Mouse (Mus musculus) layer of hippocampus, postnatal 14 days (tissue): ENCODE measurements around the gene Pik3r6. TPM values are rescaled to one million over a fixed set of nuclear protein-coding genes. Genes with fewer than 3 reads are reported as not detected.
A peak's percentile ranks its signal among the peaks of the same experiment; 100 is the strongest.

Source experiments
- DNase-seq, 2 experiments: peaks; one replicate each; pipeline ENCODE4 v3.0.0; 2021 to 2022; ENCODE audit warnings: low spot score in 2 of 2, mixed read lengths in 1 of 2
- long read RNA-seq, 2 experiments: library from polyadenylated mRNA; stranded (forward); transcript quantifications; one replicate each; pipeline ENCODE4 v2.0.0; 2021
- total RNA-seq, 2 experiments: library from RNA; stranded (reverse); gene quantifications; 2 replicates each; pipeline ENCODE4 v1.2.3; 2021

Pik3r6 gene
- 1 to 10 TPM; 3.5 to 3.8 TPM for total RNA-seq
- long read RNA-seq, experiment 1, partial matches to known transcripts = 1 of 2 reads
- long read RNA-seq, experiment 1, other reads (novel, unspliced or antisense) = 0 of 2 reads
- long read RNA-seq, experiment 2, partial matches to known transcripts = 0 of 1 reads
- long read RNA-seq, experiment 2, other reads (novel, unspliced or antisense) = 0 of 1 reads

- DNase-seq = no peak
These were observed at the start of gene Pik3r6 for GRCm38 (mm10) chr11:68502902-68503629. Gene Pik3r6 (plus strand): TSS chr11:68503019.

- no peak for DNase-seq
These were observed 49.5 kb upstream of the Pik3r6 start for GRCm38 (mm10) chr11:68453301-68453700.

GRCm38 (mm10) chr11:68458086-68458485 is 44.7 kb upstream of the Pik3r6 start:
- DNase-seq = no peak

- DNase-seq = no peak
These were observed 43.8 kb upstream of the Pik3r6 start for GRCm38 (mm10) chr11:68459021-68459420.

GRCm38 (mm10) chr11:68459486-68459885 is 43.3 kb upstream of the Pik3r6 start:
- no peak for DNase-seq

- DNase-seq = no peak
These were observed 40.1 kb upstream of the Pik3r6 start for GRCm38 (mm10) chr11:68462716-68463115.

GRCm38 (mm10) chr11:68464260-68464659 is 38.6 kb upstream of the Pik3r6 start:
- DNase-seq = no peak

- no peak for DNase-seq
These were observed 37.7 kb upstream of the Pik3r6 start for GRCm38 (mm10) chr11:68465090-68465489.

- DNase-seq = no peak
These were observed 35.4 kb upstream of the Pik3r6 start for GRCm38 (mm10) chr11:68467441-68467840.

- no peak for DNase-seq
These were observed 34.7 kb upstream of the Pik3r6 start for GRCm38 (mm10) chr11:68467962-68468612.

GRCm38 (mm10) chr11:68468886-68469285 is 33.9 kb upstream of the Pik3r6 start:
- DNase-seq = no peak

- no peak for DNase-seq
These were observed 30.5 kb upstream of the Pik3r6 start for GRCm38 (mm10) chr11:68472162-68472849.

- no peak for DNase-seq
These were observed 28.2 kb upstream of the Pik3r6 start for GRCm38 (mm10) chr11:68474600-68474999.

GRCm38 (mm10) chr11:68475676-68476075 is 27.1 kb upstream of the Pik3r6 start:
- DNase-seq = no peak

- no peak for DNase-seq
These were observed 25.2 kb upstream of the Pik3r6 start for GRCm38 (mm10) chr11:68477661-68478060.

- DNase-seq = no peak
These were observed 24.2 kb upstream of the Pik3r6 start for GRCm38 (mm10) chr11:68478574-68478981.

GRCm38 (mm10) chr11:68480660-68481059 is 22.2 kb upstream of the Pik3r6 start:
- DNase-seq = no peak

- DNase-seq = no peak
These were observed 20.8 kb upstream of the Pik3r6 start for GRCm38 (mm10) chr11:68482001-68482400.

- no peak for DNase-seq
These were observed 19.6 kb upstream of the Pik3r6 start for GRCm38 (mm10) chr11:68483213-68483612.

- DNase-seq = no peak
These were observed 18.4 kb upstream of the Pik3r6 start for GRCm38 (mm10) chr11:68484431-68484830.

- peak; percentile 40 to 72 for DNase-seq
These were observed 17.4 kb upstream of the Pik3r6 start for GRCm38 (mm10) chr11:68485206-68485942.
